Mouse (Mus musculus): ENCODE measurements around the gene Banp. TPM values are rescaled to one million over a fixed set of nuclear protein-coding genes. Genes with fewer than 3 reads are reported as not detected.

Banp gene
- total and polyA plus RNA-seq, 3 experiments: 19.2 to 28.4 TPM; not detected in 1

DNA sequence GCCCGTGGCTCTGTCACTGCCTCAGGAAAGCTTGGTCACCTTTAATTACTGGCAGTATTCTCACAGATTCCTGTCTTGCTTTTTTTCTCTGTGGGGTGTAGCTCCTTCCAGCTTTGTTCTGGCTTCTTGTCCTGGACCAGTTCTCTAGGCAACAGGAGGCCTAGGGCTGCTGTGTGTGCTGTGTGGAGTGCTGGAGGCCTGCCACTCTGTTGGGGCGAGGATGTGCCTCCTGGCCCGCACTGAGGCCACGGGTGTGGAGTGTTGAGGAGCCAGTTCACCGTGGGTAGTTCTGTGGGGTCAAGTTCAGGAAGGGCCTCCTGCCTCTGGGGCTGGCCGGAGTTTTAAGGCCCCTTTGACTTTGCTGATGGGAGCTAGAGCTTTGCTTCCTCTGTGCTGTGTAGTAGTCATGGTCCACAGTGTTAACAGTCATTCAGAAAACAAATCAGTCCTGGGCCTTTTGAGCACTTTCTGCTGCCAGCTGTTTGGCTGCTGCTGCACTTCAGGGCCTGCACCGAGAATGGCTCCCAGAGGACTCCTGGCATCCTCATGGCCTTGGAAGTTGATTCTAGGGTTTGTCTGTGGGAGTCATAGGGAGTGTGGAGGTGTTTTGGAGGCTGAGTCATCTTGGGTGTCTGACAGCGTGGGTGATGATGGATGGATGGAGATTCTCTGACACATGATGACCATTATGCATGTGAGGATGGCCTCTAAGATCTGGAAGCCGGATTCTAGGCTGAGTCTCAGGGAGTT is 41.1 kb downstream of the Banp start:
- Histone ChIP-seq H3K27ac (ENCODE audit: control insufficient read depth, low read depth, low read length) (no peak overlapping the region), H3K9ac (ENCODE audit: control insufficient read depth, low read depth, low read length, poor library complexity, severe bottlenecking) (no peak overlapping the region), H3K27me3 (ENCODE audit: control insufficient read depth in 1 of 2, insufficient read depth in 2 of 2, low read length in 2 of 2) (no peaks in the 10 kb centered on the region), H3K4me1 (ENCODE audit: control insufficient read depth in 1 of 2, insufficient read depth in 2 of 2, low read length in 2 of 2) (no peaks in the 10 kb centered on the region), H3K4me3 (ENCODE audit: control insufficient read depth in 1 of 2, insufficient read depth in 1 of 2, low read depth in 2 of 2, low read length in 2 of 2) (no peak overlapping the region), H3K79me2 (ENCODE audit: control insufficient read depth, insufficient read depth, low read length, poor library complexity) (no peaks in the 10 kb centered on the region), H3K36me3 (ENCODE audit: control insufficient read depth in 1 of 2, insufficient read depth in 2 of 2, low read length in 2 of 2) (no peaks in the 10 kb centered on the region; a peak in 1 of 4 replicates), H3K9me3 (replicated peaks; ENCODE audit: insufficient read depth, low read length) (no peaks in the 10 kb centered on the region)
- no peak for TF ChIP-seq ZC3H11A (IDR thresholded peaks at IDR 0.05; ENCODE audit: low read depth, low read length)
- TF ChIP-seq UBTF (IDR thresholded peaks at IDR 0.05; ENCODE audit: borderline replicate concordance, insufficient read depth, low read depth, low read length): no peak
- TF ChIP-seq CHD2 (IDR thresholded peaks at IDR 0.05; ENCODE audit: low read length): no peak
- no peak for DNase-seq (ENCODE audit: low read depth, low spot score)

GRCm38 (mm10) chr8:121991611-121992010 is 42.1 kb downstream of the Banp start:
- H3K9me3 ChIP-seq (replicated peaks; ENCODE audit: insufficient read depth, low read length): no peaks in the 10 kb centered on the region
- H3K4me1 ChIP-seq (ENCODE audit: control insufficient read depth in 1 of 2, insufficient read depth in 2 of 2, low read length in 2 of 2): no peaks in the 10 kb centered on the region
- H3K27ac ChIP-seq (ENCODE audit: control insufficient read depth, low read depth, low read length): no peak overlapping the region
- no peak overlapping the region for H3K4me3 ChIP-seq (ENCODE audit: control insufficient read depth in 1 of 2, insufficient read depth in 1 of 2, low read depth in 2 of 2, low read length in 2 of 2)
- no peak overlapping the region for H3K9ac ChIP-seq (ENCODE audit: control insufficient read depth, low read depth, low read length, poor library complexity, severe bottlenecking)
- no peaks in the 10 kb centered on the region for H3K27me3 ChIP-seq (ENCODE audit: control insufficient read depth in 1 of 2, insufficient read depth in 2 of 2, low read length in 2 of 2)
- H3K36me3 ChIP-seq (ENCODE audit: control insufficient read depth in 1 of 2, insufficient read depth in 2 of 2, low read length in 2 of 2): no peaks in the 10 kb centered on the region; a peak in 1 of 4 replicates
- no peaks in the 10 kb centered on the region for H3K79me2 ChIP-seq (ENCODE audit: control insufficient read depth, insufficient read depth, low read length, poor library complexity)
- TF ChIP-seq POLR2AphosphoS5 (IDR thresholded peaks at IDR 0.05; ENCODE audit: borderline replicate concordance, low read depth, low read length) (no peak), USF2 (IDR thresholded peaks at IDR 0.05; ENCODE audit: borderline replicate concordance in 1 of 2, insufficient read depth in 1 of 2, low read depth in 1 of 2, low read length in 2 of 2) (no peak), SMC3 (IDR thresholded peaks at IDR 0.05; ENCODE audit: low read depth, low read length) (no peak), BHLHE40 (IDR thresholded peaks at IDR 0.05; ENCODE audit: borderline replicate concordance, low read depth, low read length) (no peak), GABPA (IDR thresholded peaks at IDR 0.05; ENCODE audit: low read depth, low read length) (no peak), E2F4 (IDR thresholded peaks at IDR 0.05; ENCODE audit: borderline replicate concordance, low read depth, low read length) (no peak)
- DNase-seq (ENCODE audit: low read depth, low spot score): peak; percentile 11

DNA sequence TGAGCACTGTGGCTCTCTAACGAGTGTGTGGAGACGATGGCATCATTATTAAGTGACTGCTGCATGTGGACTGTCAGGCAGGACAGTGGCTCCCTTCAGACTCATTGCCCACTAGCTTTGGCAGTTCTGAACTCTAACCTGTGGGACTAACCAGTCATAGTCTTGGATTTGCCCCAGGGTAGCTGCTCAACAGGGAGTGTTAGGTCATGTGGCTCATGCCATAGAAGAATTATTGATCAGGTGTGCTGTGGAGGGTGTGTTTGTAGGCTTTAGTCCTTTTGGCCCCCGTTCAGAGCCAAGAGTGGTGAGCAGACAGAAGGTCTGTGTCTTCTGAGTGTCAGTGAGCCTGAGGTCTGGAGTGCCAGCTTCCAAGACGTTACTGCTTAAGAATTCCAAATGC is 43.4 kb downstream of the Banp start:
- Histone ChIP-seq H3K27ac (ENCODE audit: control insufficient read depth, low read depth, low read length) (no peak overlapping the region), H3K27me3 (ENCODE audit: control insufficient read depth in 1 of 2, insufficient read depth in 2 of 2, low read length in 2 of 2) (no peaks in the 10 kb centered on the region), H3K4me3 (ENCODE audit: control insufficient read depth in 1 of 2, insufficient read depth in 1 of 2, low read depth in 2 of 2, low read length in 2 of 2) (no peak overlapping the region), H3K4me1 (ENCODE audit: control insufficient read depth in 1 of 2, insufficient read depth in 2 of 2, low read length in 2 of 2) (no peaks in the 10 kb centered on the region), H3K9ac (ENCODE audit: control insufficient read depth, low read depth, low read length, poor library complexity, severe bottlenecking) (no peak overlapping the region), H3K36me3 (ENCODE audit: control insufficient read depth in 1 of 2, insufficient read depth in 2 of 2, low read length in 2 of 2) (no peaks in the 10 kb centered on the region; a peak in 1 of 4 replicates), H3K79me2 (ENCODE audit: control insufficient read depth, insufficient read depth, low read length, poor library complexity) (no peaks in the 10 kb centered on the region), H3K9me3 (replicated peaks; ENCODE audit: insufficient read depth, low read length) (no peaks in the 10 kb centered on the region)
- no peak for DNase-seq (ENCODE audit: low read depth, low spot score)
- TF ChIP-seq TBP (IDR thresholded peaks at IDR 0.05; ENCODE audit: low read depth, low read length): no peak
- no peak for TF ChIP-seq RAD21 (IDR thresholded peaks at IDR 0.05; ENCODE audit: low read depth, low read length)
